Mouse (Mus musculus) megakaryocyte, embryonic 14.5 days (primary cell): ENCODE results near the gene C130050O18Rik.

Experiments
- FLI1 ChIP-seq: IDR thresholded peaks from 2 replicates; pipeline ENCODE4 v1.6.1; 2012; ENCODE audit warnings: low read length, inconsistent platforms, mixed read lengths
- GATA1 ChIP-seq: IDR thresholded peaks from 3 replicates; pipeline ENCODE4 v1.6.1; 2012; ENCODE audit warnings: mixed read lengths, low read length, inconsistent platforms, borderline replicate concordance

DNA sequence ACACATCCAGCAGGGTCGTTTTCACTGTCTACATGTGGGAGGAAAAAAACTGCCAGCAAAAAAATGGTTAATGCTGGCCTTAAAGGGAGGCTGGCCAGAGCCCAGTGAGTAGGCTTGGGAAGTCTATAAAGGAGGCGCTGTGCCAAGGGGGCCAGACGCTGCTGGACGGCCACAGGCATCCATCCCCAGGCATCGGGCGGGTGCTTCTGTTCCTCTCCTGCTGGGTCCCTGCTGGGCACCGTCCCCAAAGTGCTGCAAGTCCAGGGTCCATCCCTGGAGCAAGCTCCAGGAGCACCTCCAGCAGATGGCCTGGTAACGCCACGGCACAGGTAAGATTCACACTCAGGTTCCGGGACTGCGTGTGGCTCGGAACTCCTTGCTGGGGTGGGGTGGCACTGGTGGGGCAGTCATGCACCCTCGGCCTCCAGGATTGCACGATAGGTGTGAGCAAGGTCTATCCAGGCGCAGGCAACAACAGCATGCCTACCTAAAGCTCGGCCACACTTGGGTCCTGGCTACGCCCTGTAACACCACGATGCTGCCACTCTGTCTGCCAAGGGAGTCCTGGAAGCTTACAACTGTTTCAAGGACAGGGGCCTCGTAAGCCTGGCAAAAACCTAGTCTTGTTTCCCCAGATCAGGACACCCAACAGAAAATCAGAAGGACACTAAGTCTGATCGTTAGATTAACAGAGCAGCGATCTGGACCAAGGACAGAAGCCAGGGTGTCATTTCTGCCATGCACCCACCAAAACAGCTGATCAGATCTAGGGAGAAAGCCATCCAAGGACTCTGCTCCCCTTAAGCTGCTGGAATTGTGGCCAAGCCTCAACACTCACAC lies 18.2 kb downstream of the C130050O18Rik start, which contains the start of gene Gper1:
- TF ChIP-seq FLI1 (no peak), GATA1 (no peak)
